19 mouse cellular contexts compared by ENCODE assay signal in genomic region chr19:59170766-59171095, GRCm38 (mm10). TPM values are rescaled to one million over a fixed set of nuclear protein-coding genes. Genes with fewer than 3 reads are reported as not detected.
A peak's percentile ranks its signal among the peaks of the same experiment; 100 is the strongest.
DNase-seq lines count a peak whose midpoint lies in the region; ATAC-seq and TF ChIP-seq lines count a peak whose summit lies in the region.
"Had no signal": no experiment of that assay in that cellular context is flagged by ENCODE, and none has a peak within 500 bp of the region (broad histone marks: within the 10 kb centered on the region; RNA-seq: fewer than 3 reads in every experiment).

No protein-coding gene starts in this region.

- H3K36me3 ChIP-seq in intestine, postnatal 0 days (ENCODE audit: control insufficient read depth, insufficient read depth) = no peaks in the 10 kb centered on the region
- no peaks in the 10 kb centered on the region for H3K36me3 ChIP-seq in intestine, embryonic 16.5 days (ENCODE audit: control insufficient read depth, insufficient read depth, low read length)
- H3K36me3 ChIP-seq in embryonic facial prominence, embryonic 11.5 days (replicated peaks; ENCODE audit: control insufficient read depth, insufficient read depth, low read depth, low read length) = no peaks in the 10 kb centered on the region
- H3K36me3 ChIP-seq in forebrain, postnatal 0 days (ENCODE audit: insufficient read depth) = no peaks in the 10 kb centered on the region

- 0 out of 2 replicates have a peak overlapping the region, but pooled peaks have one; percentile 39 for H3K4me3 ChIP-seq in intestine, postnatal 0 days (ENCODE audit: low read depth, low read length)
- H3K4me3 ChIP-seq in intestine, embryonic 16.5 days (ENCODE audit: low read length) = no peak overlapping the region
- H3K4me3 ChIP-seq in embryonic facial prominence, embryonic 11.5 days (ENCODE audit: low read depth, low read length) = no peak overlapping the region
- peak overlapping the region; percentile 39 for H3K4me3 ChIP-seq in forebrain, postnatal 0 days (ENCODE audit: low read depth, low read length)
- no peak overlapping the region for H3K4me3 ChIP-seq in cerebellum, adult 2 months (replicated peaks; ENCODE audit: insufficient read depth, low read depth, low read length)

- no peak overlapping the region for H3K27ac ChIP-seq in intestine, postnatal 0 days (ENCODE audit: low read depth, low read length)
- no peak overlapping the region for H3K27ac ChIP-seq in intestine, embryonic 16.5 days (ENCODE audit: low read length)
- H3K27ac ChIP-seq in embryonic facial prominence, embryonic 11.5 days (replicated peaks; ENCODE audit: low read depth, low read length) = 0 out of 2 replicates have a peak overlapping the region, but pooled peaks have one; percentile 48
- no peak overlapping the region for H3K27ac ChIP-seq in forebrain, postnatal 0 days (ENCODE audit: low read depth, low read length)
- no peak overlapping the region for H3K27ac ChIP-seq in cerebellum, adult 2 months (ENCODE audit: insufficient read depth, low read length)

- H3K4me2 ChIP-seq in intestine, postnatal 0 days (replicated peaks; ENCODE audit: low read depth) = no peak overlapping the region
- H3K4me2 ChIP-seq in intestine, embryonic 16.5 days (ENCODE audit: low read depth, low read length) = no peak overlapping the region
- H3K4me2 ChIP-seq in embryonic facial prominence, embryonic 11.5 days (ENCODE audit: low read depth, low read length) = no peak overlapping the region
- peak overlapping the region; percentile 49 for H3K4me2 ChIP-seq in forebrain, postnatal 0 days (ENCODE audit: low read depth)

- no peaks in the 10 kb centered on the region for H3K9me3 ChIP-seq in intestine, postnatal 0 days (ENCODE audit: control insufficient read depth)
- H3K9me3 ChIP-seq in intestine, embryonic 16.5 days (ENCODE audit: control insufficient read depth, low read length) = no peaks in the 10 kb centered on the region
- H3K9me3 ChIP-seq in embryonic facial prominence, embryonic 11.5 days (replicated peaks; ENCODE audit: control insufficient read depth, low read length) = no peaks in the 10 kb centered on the region
- H3K9me3 ChIP-seq in forebrain, postnatal 0 days (ENCODE audit: low read length) = no peaks in the 10 kb centered on the region

- no peak for ATAC-seq in intestine, postnatal 0 days
- no peak for ATAC-seq in intestine, embryonic 16.5 days
- ATAC-seq in embryonic facial prominence, embryonic 11.5 days (replicated peaks; ENCODE audit: insufficient number of reproducible peaks, low FRiP score, low TSS enrichment, low read depth) = no peak
- ATAC-seq in forebrain, postnatal 0 days = 0 out of 2 replicates have a peak, but pooled peaks have one; percentile 12
- ATAC-seq: inflammation-experienced regulatory T-cells, adult 6 months; liver, postnatal 0 days had no signal

- 4% methylated on average over 6 of the region's 6 CpGs for WGBS in intestine, postnatal 0 days
- 0% methylated on average over 5 of the region's 6 CpGs for WGBS in intestine, embryonic 16.5 days
- 0% methylated on average over 6 of the region's 6 CpGs for WGBS in embryonic facial prominence, embryonic 11.5 days
- under 1% methylated on average over 6 of the region's 6 CpGs for WGBS in forebrain, postnatal 0 days
- 1% methylated on average over 6 of the region's 6 CpGs for WGBS in cerebellum, adult 2 months

- no peak for TF ChIP-seq CTCF in intestine, postnatal 0 days (IDR thresholded peaks at IDR 0.05; ENCODE audit: low read depth)
- no peak for TF ChIP-seq CTCF in brain, embryonic 14.5 days (IDR thresholded peaks at IDR 0.05; ENCODE audit: borderline replicate concordance, extremely low read depth, insufficient read depth, insufficient read length)
- TF ChIP-seq CTCF in forebrain, postnatal 0 days (IDR thresholded peaks at IDR 0.05; ENCODE audit: low read depth) = no peak
- no peak for TF ChIP-seq CTCF in cerebellum, adult 2 months (IDR thresholded peaks at IDR 0.05; ENCODE audit: borderline replicate concordance, insufficient read depth, low read depth, low read length)

- H3K9ac ChIP-seq in intestine, postnatal 0 days (ENCODE audit: low read depth, low read length) = no peak overlapping the region
- no peak overlapping the region for H3K9ac ChIP-seq in intestine, embryonic 16.5 days (ENCODE audit: low read depth, low read length)
- no peak overlapping the region for H3K9ac ChIP-seq in embryonic facial prominence, embryonic 11.5 days (replicated peaks; ENCODE audit: low read length)
- no peak overlapping the region for H3K9ac ChIP-seq in forebrain, postnatal 0 days
- H3K9ac ChIP-seq: liver, postnatal 0 days had no signal

- DNase-seq in brain, embryonic 14.5 days (ENCODE audit: low read depth) = peak; percentile 82
- peak; percentile 58 for DNase-seq in embryonic facial prominence, embryonic 11.5 days (ENCODE audit: low spot score)
- no peak for DNase-seq in forebrain, postnatal 0 days
- no peak for DNase-seq in cerebellum, adult 9-10 months
- DNase-seq in cerebellum, adult 2 months = no peak
- DNase-seq in thymus, postnatal 10 days (ENCODE audit: low spot score in 2 of 2) = no peak
- DNase-seq: cerebellum, adult 11-12 months; gastrocnemius, postnatal 36 days; left cerebral cortex, postnatal 4 days; spleen, adult 18-20 months; thymus, postnatal 4 days had no signal

- peaks cover 93% of the 10 kb centered on the region for H3K27me3 ChIP-seq in intestine, postnatal 0 days (replicated peaks; ENCODE audit: control insufficient read depth, insufficient read depth, low read length)
- H3K27me3 ChIP-seq in intestine, embryonic 16.5 days (replicated peaks; ENCODE audit: control insufficient read depth, insufficient read depth, low read length) = peaks cover 95% of the 10 kb centered on the region
- H3K27me3 ChIP-seq in embryonic facial prominence, embryonic 11.5 days (ENCODE audit: control insufficient read depth, insufficient read depth, low read length) = peaks cover 79% of the 10 kb centered on the region
- peaks cover 41% of the 10 kb centered on the region for H3K27me3 ChIP-seq in forebrain, postnatal 0 days (ENCODE audit: insufficient read depth, low read length)
- H3K27me3 ChIP-seq in cerebellum, adult 2 months (ENCODE audit: control insufficient read depth, insufficient read depth, low read length) = peaks cover 12% of the 10 kb centered on the region; the same call in 1 of the 2 replicates

- TF ChIP-seq POLR2A in brain, embryonic 14.5 days (IDR thresholded peaks at IDR 0.05; ENCODE audit: borderline replicate concordance, extremely low read depth, insufficient read depth, insufficient read length, poor library complexity, severe bottlenecking) = no peak
- no peak for TF ChIP-seq POLR2A in cerebellum, adult 2 months (IDR thresholded peaks at IDR 0.05; ENCODE audit: borderline replicate concordance, insufficient read depth, low read length)

- H3K4me1 ChIP-seq in intestine, postnatal 0 days (replicated peaks; ENCODE audit: control insufficient read depth, insufficient read depth, low read length) = peaks cover 7% of the 10 kb centered on the region; the same call in 1 of the 2 replicates
- H3K4me1 ChIP-seq in intestine, embryonic 16.5 days (ENCODE audit: control insufficient read depth, insufficient read depth, low read length) = peaks cover 17% of the 10 kb centered on the region
- no peaks in the 10 kb centered on the region for H3K4me1 ChIP-seq in embryonic facial prominence, embryonic 11.5 days (ENCODE audit: control insufficient read depth, insufficient read depth, low read length)
- no peaks in the 10 kb centered on the region for H3K4me1 ChIP-seq in forebrain, postnatal 0 days (ENCODE audit: insufficient read depth)
- no peaks in the 10 kb centered on the region; the same call in 1 of the 2 replicates for H3K4me1 ChIP-seq in cerebellum, adult 2 months (ENCODE audit: control insufficient read depth, insufficient read depth, low read length)

RNA-seq across cellular contexts. Expression of gene Vax1, which starts 0.9 kb away (rescaled TPM):
- not detected in 2 replicates for polyA plus RNA-seq in intestine, postnatal 0 days (2015; fragmentation: Nextera tagmentation; extraction: Ambion mirVana)
- not detected in 2 replicates for polyA plus RNA-seq in intestine, embryonic 16.5 days (2015; fragmentation: Nextera tagmentation; extraction: Ambion mirVana)
- 10.5 and 22.5 TPM in 2 replicates for polyA plus RNA-seq in brain, embryonic 14.5 days (2012; rRNA removed)
- 2.2 and 2.6 TPM in 2 replicates for polyA plus RNA-seq in embryonic facial prominence, embryonic 11.5 days (2014; fragmentation: Nextera tagmentation; extraction: Ambion mirVana)
- 4.2 and 7.2 TPM in 2 replicates for total RNA-seq in forebrain, postnatal 0 days (2014; rRNA removed)
- 1.8 and 3.2 TPM in 2 replicates for polyA plus RNA-seq in forebrain, postnatal 0 days (2015; fragmentation: Nextera tagmentation; extraction: Ambion mirVana)
- polyA plus RNA-seq in cerebellum, adult 2 months (2012; rRNA removed) = 0.26 TPM in 1 of 2 replicates, not detected in the other
- total RNA-seq: gastrocnemius, postnatal 36 days; heart, postnatal 25 days; megakaryocyte progenitor cell, adult 5-6 weeks had no signal
- polyA plus RNA-seq: inflammation-experienced regulatory T-cells, adult 6 months; liver, postnatal 0 days; stomach, embryonic 16.5 days had no signal

RNA-seq across cellular contexts. Expression of gene Kcnk18, which starts 48.3 kb away (rescaled TPM):
- not detected in 2 replicates for polyA plus RNA-seq in intestine, postnatal 0 days (2015; fragmentation: Nextera tagmentation; extraction: Ambion mirVana)
- not detected in 2 replicates for polyA plus RNA-seq in intestine, embryonic 16.5 days (2015; fragmentation: Nextera tagmentation; extraction: Ambion mirVana)
- polyA plus RNA-seq in brain, embryonic 14.5 days (2012; rRNA removed) = not detected in 2 replicates
- polyA plus RNA-seq in embryonic facial prominence, embryonic 11.5 days (2014; fragmentation: Nextera tagmentation; extraction: Ambion mirVana) = not detected in 2 replicates
- total RNA-seq in forebrain, postnatal 0 days (2014; rRNA removed) = 0.08 TPM in 1 of 2 replicates, not detected in the other
- 0.08 TPM in 1 of 2 replicates, not detected in the other for polyA plus RNA-seq in forebrain, postnatal 0 days (2015; fragmentation: Nextera tagmentation; extraction: Ambion mirVana)
- 0.03 TPM in 1 of 2 replicates, not detected in the other for polyA plus RNA-seq in cerebellum, adult 2 months (2012; rRNA removed)
- total RNA-seq: gastrocnemius, postnatal 36 days; heart, postnatal 25 days; layer of hippocampus, postnatal 25 days; left cerebral cortex, postnatal 4 days; megakaryocyte progenitor cell, adult 5-6 weeks had no signal
- polyA plus RNA-seq: inflammation-experienced regulatory T-cells, adult 6 months; liver, postnatal 0 days; stomach, embryonic 16.5 days had no signal

Comparison
In these comparisons a context has a peak if more than half of its experiments do, and no peak if none do; other contexts are left out.
1. H3K4me3 ChIP-seq: peak in intestine, postnatal 0 days (single experiment) and forebrain, postnatal 0 days (single experiment); none in intestine, embryonic 16.5 days (single experiment), embryonic facial prominence, embryonic 11.5 days (single experiment) and cerebellum, adult 2 months (single experiment).
2. DNase-seq: peak in brain, embryonic 14.5 days (single experiment) and embryonic facial prominence, embryonic 11.5 days (single experiment); none in forebrain, postnatal 0 days (single experiment), cerebellum, adult 9-10 months (single experiment), cerebellum, adult 2 months (0 of 2) and thymus, postnatal 10 days (0 of 2).